Mouse (Mus musculus): Measurements from ENCODE around the gene Psma7. TPM values are rescaled to one million over a fixed set of nuclear protein-coding genes. Genes with fewer than 3 reads are reported as not detected.

Gene Psma7
- polyA plus RNA-seq, 1 experiment from 2014 or later = 701 TPM

Other genes with a start within 250 kb of the Psma7 start
- gene Taf4, start 65.8 kb downstream of the Psma7 start, polyA plus RNA-seq (2016; fragmentation: Nextera tagmentation; extraction: Ambion mirVana) = 2.2 and 3.2 TPM in 2 replicates
- gene Lsm14b, start 17.4 kb downstream of the Psma7 start, polyA plus RNA-seq (2016; fragmentation: Nextera tagmentation; extraction: Ambion mirVana) = 4.0 and 4.9 TPM in 2 replicates
- gene Ss18l1, start 76 bp upstream of the Psma7 start, polyA plus RNA-seq (2016; fragmentation: Nextera tagmentation; extraction: Ambion mirVana) = 3.5 and 4.4 TPM in 2 replicates
- 28.2 and 29.7 TPM in 2 replicates for gene Mtg2, start 28.2 kb upstream of the Psma7 start, polyA plus RNA-seq (2016; fragmentation: Nextera tagmentation; extraction: Ambion mirVana)
- 0.10 TPM in 1 of 2 replicates, not detected in the other for gene Hrh3, start 62.1 kb upstream of the Psma7 start, polyA plus RNA-seq (2016; fragmentation: Nextera tagmentation; extraction: Ambion mirVana)
- gene Osbpl2, start 76.9 kb upstream of the Psma7 start, polyA plus RNA-seq (2016; fragmentation: Nextera tagmentation; extraction: Ambion mirVana) = 29.7 and 38.0 TPM in 2 replicates
- 202 and 240 TPM in 2 replicates for gene Adrm1, start 129.1 kb upstream of the Psma7 start, polyA plus RNA-seq (2016; fragmentation: Nextera tagmentation; extraction: Ambion mirVana)
- 23.6 and 30.8 TPM in 2 replicates for gene Lama5, start 183.4 kb upstream of the Psma7 start, polyA plus RNA-seq (2016; fragmentation: Nextera tagmentation; extraction: Ambion mirVana)
- 332 and 360 TPM in 2 replicates for gene Rps21, start 214.9 kb upstream of the Psma7 start, polyA plus RNA-seq (2016; fragmentation: Nextera tagmentation; extraction: Ambion mirVana)
- 12.4 and 13.1 TPM in 2 replicates for gene Cables2, start 231.1 kb upstream of the Psma7 start, polyA plus RNA-seq (2016; fragmentation: Nextera tagmentation; extraction: Ambion mirVana)
- gene Rbbp8nl, start 247.4 kb upstream of the Psma7 start, polyA plus RNA-seq (2016; fragmentation: Nextera tagmentation; extraction: Ambion mirVana) = 0.16 and 0.68 TPM in 2 replicates

All from heart, embryonic 10.5 days (tissue).